Mouse (Mus musculus) megakaryocyte, adult 5-6 weeks (primary cell): ENCODE measurements at regions not wholly inside any gene's neighbourhood (a gene's known extent, or its start where the extent isn't known, plus 50 kb on each side); places are given as distances from the start of the nearest gene placed in this dataset.

Source experiments
- ATAC-seq: 2 replicates; pipeline ENCODE4 v1.8.0; 2016; ENCODE audit warnings: mild to moderate bottlenecking, inconsistent platforms; ENCODE audit not compliant: poor library complexity, severe bottlenecking

DNA sequence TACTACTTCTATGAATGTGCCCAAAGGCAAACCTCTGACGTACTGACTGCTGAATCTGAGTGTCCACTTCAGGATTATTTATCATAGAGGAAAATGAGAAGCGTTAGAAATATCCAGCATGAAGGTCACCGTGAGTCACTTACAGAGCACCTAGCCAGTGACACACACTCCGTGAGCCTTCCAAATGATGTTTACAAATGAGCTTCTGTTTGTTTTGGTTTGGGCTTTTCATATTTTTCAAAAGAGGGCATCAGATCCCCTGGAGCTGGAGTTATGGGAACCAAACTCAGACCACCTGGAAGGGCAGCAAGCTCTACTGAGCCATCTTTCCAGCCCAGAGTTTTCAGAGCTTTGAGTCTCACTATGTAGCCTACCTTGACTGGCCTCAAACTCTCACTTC is 57.8 kb upstream of the Pias1 start:
- no peak for ATAC-seq

DNA sequence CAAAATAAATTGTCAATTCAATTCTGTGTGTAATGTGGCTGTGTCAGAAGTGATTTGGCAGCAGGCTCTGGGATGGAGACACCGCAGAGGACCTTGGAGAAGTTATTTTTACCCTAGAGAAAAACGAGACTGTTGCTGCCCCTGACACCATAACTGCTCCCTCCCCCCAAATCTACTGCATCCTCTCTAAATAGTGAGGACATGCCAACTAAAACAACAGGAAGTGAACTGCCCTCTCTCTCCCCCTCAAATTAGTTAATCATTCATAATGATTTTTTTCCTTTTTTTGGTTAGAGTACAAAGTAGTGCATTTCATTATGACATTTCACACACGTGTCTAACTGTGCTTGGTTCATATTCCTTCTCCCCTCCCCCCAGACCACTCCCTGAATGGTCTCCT is 55.6 kb upstream of the Pias1 start:
- ATAC-seq = no peak

GRCm38 (mm10) chr9:63038031-63038430 is 50.3 kb upstream of the Pias1 start:
- ATAC-seq = no peak
